Mouse (Mus musculus) kidney, postnatal 25 days (tissue): Measurements from ENCODE around the gene Tnrc6a.
"Not testable (repeated sequence)": the region's sequence is repeated elsewhere in the genome, so short reads cannot be mapped to it uniquely, and the experiment has no call there.

Experiments used
- DNase-seq, 2 experiments: peaks; one replicate each; pipeline ENCODE4 v3.0.0; 2021; ENCODE audit warnings: mixed read lengths in 2 of 2

Gene Tnrc6a

GRCm38 (mm10) chr7:123123665-123124298 is at the start of gene Tnrc6a:
TSS of gene Tnrc6a (plus strand) at chr7:123123885.
- peak; percentile 90 to 97 for DNase-seq

DNA sequence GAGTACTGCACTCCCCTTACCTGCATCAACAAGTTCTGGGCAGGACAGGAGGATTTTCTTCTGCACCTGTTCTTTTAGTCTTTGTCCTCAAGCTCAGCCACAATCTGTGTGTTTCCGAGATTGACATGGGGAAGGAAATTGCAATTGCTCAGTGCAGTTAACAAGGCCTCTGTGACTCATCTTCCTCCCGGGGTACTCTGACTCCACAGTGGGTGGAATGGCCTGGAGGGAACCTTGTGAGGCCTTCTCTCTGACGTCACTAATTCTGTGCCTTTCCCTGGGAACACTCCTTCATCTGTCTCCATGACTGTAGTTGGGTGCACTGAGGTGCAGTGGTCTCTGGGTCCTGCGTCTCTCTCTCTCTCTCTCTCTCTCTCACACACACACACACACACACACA is 41.4 kb upstream of the Tnrc6a start:
- DNase-seq: no peak

- DNase-seq: no peak
Measured at GRCm38 (mm10) chr7:123083441-123084123, 40.1 kb upstream of the Tnrc6a start.

- DNase-seq: peak; percentile 78 to 89
Measured at GRCm38 (mm10) chr7:123084180-123084691, 39.4 kb upstream of the Tnrc6a start.

DNA sequence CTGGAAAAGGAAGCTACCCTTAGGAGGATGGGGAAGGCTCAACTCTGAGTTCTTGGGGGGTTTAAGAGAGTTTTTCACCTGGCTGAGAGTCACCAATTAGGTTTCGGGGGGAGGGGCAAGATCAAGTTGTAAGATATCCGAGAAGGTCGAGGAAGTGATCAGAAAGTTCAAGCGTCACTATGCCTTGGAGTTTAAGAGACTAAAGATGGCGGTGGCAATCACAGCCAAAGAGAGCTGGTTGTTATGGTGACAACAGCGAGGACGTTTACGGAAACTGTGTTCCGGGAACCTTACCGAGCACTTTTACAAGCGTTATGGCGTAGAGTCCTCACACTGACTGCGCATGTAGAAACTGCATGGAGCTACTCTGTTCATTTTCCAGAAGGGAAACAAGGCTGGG is 39.0 kb upstream of the Tnrc6a start:
- peak; percentile 24 to 54 for DNase-seq

- no peak for DNase-seq
Measured at GRCm38 (mm10) chr7:123088920-123089319, 34.8 kb upstream of the Tnrc6a start.

DNA sequence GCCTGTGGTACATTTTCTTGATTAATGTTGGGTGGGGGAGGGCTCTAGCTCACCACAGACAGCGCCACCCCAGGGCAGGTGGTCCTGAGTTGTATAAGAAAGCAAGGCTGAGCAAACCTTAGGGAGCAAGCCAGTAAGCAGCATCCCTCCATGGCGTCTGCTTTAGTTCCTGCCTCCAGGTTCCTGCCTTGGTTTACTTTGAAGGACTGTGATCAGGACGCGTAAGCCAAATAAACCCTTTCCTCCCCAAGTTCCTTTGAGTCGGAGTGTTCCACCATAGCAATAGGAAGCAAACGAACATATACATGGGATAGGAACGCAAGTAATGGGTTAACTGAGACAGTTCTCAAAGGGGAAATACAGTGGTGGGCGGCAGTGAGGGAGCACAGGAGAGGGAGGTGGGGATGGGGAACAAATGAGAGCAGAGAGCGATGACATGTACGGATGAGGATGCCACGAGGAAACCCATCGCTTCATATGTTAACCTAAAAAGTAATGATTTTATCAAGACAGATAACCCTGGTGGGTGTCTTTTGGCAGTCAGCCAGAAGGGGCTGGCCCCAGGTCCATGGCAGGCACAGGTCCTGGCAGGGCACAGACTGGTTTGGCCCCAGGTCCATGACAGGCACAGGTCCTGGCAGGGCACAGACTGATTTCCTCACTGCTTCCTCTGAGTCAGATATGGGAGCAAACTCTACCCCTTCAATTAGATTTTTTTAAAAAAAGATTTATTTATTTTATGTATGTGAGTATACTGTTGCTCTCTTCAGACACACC is 27.2 kb upstream of the Tnrc6a start:
- peak; percentile 19 to 57 for DNase-seq

- DNase-seq: peak; percentile 77 to 89
Measured at GRCm38 (mm10) chr7:123097891-123098750, 25.6 kb upstream of the Tnrc6a start.

DNA sequence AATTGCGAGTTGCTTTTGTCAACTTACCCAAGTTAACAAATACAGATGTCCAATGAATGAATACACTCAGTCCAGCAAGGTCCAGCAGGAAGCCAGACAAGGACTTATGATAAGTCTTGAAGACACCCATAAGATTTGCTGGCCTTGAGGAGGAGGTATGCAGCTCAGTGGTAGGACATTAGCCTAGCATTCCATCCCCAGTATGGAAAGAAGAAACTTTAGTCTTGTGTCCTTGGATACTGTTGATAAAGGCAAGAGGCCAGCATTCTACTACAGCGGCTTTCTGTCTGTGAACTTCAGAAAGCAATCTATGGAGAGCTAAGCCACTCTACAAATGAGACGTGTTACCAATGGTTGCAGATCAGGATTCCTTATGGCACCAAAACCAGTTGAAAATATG is 22.4 kb upstream of the Tnrc6a start:
- no peak for DNase-seq

- not testable (repeated sequence) for DNase-seq
Measured at GRCm38 (mm10) chr7:123105381-123105780, 18.3 kb upstream of the Tnrc6a start.

GRCm38 (mm10) chr7:123105906-123106305 is 17.8 kb upstream of the Tnrc6a start:
- no peak for DNase-seq

GRCm38 (mm10) chr7:123106326-123106725 is 17.4 kb upstream of the Tnrc6a start:
- DNase-seq: no peak

DNA sequence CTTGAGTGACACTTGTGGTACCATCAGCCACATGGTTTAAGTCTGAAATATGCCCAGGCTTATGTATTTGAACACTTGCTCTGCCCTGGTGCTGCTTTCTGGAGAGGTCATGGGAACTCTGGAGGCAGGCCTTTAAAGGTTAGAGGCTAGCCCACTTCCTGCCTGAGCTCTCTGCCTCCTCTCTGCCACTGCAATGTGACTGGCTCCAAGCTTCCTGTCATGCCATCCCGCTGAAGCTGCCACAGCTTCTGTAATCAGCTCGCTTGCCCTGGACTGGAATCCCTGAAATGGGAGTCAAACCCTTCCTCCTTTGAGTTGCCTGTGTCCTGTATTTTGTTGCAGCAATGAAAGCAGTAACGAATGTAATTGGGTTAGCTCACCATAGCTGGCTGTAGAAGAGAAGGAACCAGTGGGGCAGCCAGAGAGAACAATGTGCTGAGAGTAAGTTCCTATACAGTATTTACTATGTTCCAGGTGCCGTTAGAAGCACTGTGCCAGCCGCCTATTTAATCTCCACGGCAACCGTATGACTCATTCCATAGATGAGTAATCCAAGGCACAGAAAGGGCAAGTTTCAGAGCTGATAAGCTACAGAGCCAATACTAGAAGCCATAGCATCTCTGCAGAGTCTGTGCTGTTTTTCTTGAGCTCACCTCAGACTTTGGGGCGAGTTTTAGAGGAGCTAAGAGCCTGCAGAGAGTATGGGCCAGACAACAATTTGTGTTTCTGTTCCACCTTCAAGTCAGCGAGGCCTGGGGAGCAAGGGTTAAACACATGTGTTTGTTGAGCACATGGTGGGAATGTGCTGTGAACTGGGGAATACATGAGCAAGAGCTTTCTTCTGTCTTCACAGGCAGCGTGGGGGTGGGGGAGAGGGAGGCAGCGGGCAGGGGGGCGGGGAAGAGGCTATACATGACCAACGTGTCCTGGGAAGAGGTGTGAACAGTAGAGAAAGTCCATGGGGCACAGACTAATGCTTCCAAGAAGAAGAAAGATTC is 15.3 kb upstream of the Tnrc6a start:
- no peak for DNase-seq

GRCm38 (mm10) chr7:123109361-123110000 is 14.2 kb upstream of the Tnrc6a start:
- no peak for DNase-seq

DNA sequence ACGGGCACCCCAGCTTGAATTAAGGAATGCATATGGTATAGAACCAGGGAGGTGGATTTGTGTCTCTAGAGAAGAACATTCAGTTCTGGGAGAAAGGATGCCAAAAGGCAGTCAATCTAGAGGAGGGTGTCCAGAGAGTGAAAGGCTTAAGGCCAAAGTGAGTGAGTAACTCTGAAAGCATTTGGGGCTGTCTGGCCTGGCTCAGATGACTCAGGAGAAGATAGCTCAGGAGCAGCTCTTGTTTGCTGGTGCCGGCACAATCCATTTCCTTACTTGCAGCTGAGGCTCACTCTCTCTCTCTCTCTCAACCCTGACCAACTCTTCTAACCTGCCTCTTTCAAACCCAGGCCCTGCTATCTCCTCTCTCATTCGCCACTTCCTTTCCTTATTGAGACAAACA is 13.6 kb upstream of the Tnrc6a start:
- no peak for DNase-seq

DNA sequence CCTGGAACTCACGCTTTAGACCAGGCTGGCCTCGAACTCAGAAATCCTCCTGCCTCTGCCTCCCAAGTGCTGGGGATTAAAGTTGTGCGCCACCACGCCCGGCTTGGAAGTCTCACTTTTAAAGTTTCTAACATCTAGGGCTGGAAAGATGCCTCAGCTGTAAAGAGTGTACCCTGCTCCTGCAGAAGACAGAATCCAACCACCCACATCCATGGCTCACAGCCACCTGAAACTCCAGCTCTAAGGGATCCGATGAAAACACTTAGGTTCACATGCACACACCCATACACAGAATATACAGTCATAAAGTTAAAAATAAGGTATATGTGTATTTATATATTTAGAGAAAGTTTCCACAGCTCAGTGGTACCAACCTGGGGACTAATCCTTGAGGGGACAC is 10.1 kb upstream of the Tnrc6a start:
- DNase-seq: no peak

DNA sequence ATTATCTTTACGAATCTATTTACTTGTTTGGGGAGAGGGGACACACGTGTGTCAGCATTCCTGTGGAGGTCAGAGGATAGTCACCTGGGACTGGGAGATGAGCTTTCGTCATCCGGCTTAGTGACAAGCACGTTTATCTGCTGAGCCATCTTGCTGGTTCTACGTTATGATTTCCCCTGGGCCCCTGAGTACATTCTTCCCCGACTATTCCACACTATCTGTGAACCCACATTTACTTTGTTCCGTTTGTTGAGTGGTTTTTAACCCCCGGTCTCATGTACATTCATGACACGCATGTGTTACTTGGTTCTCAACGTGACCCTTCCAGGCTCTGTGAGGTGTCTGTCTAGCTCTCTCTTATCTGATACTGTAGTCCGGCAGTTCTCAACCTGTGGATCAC is 6.9 kb upstream of the Tnrc6a start:
- no peak for DNase-seq

DNA sequence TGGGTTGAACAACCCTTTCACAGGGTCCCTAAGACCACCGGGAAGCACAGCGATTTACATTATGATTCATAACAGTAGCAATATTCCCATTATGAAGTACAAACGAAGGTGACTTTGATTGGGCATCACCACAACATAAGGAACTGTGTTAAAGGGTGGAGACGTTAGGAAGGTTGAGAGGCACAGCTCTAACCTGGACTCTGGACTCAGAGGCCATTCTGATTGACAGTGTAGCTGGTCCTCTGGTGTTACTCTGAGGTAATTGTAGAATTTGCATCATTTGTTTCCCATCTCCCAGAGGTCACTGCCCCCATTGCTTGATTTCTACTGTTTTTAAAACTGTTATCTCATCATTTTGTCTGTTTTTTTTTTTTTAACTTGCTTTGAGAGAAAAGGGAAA is 6.5 kb upstream of the Tnrc6a start:
- no peak for DNase-seq

DNA sequence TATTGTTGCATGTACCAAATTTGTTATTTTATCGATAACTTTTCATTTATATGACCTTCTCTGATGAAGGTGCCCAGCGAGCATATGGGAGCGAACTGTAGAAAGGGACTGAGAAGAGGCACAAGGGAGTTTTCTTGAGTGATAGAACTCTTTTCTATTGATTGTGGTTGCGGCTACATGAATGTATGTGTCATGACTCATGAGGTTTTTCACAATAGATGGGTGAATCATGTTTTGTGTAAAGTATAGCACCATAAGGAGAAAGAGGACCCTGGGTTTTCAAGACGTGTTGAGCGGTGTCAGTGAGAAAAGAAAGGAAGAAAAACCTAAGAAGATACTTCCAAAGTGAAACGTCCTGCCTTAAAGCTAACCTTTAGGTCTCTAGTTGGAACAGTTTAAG is 3.2 kb upstream of the Tnrc6a start:
- DNase-seq: no peak

DNA sequence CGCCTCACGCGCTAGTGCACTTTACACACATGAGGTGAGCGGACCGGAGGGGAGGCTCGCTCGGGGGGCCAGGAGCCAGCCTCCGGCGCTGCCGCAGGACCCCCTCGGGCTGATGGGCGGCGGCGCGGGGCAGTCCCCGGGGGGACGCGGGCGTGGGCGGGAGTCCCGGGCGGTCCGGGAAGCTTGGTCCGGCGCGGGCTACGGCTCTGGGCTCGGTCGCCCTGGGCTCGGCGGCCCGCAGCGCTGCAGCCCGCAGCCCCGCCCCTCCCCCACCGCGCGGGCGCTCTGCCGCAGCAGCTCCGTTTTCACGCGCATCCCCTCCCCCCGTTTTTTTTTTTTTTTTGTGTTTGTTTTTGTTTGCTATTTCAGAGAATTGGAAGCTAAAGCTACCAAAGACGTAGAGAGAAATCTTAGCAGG is 623 bp downstream of the Tnrc6a start:
- DNase-seq: peak in 1 of 2 experiments; percentile 33

GRCm38 (mm10) chr7:123124735-123125181 is 1.1 kb downstream of the Tnrc6a start:
- peak; percentile 51 to 67 for DNase-seq
